Mouse (Mus musculus) CH12.LX (cell line): ENCODE results near the gene Cnot2. TPM values are rescaled to one million over a fixed set of nuclear protein-coding genes. Genes with fewer than 3 reads are reported as not detected.
"Not testable (repeated sequence)": the region's sequence is repeated elsewhere in the genome, so short reads cannot be mapped to it uniquely, and the experiment has no call there.

Experiments used
- DNase-seq: peaks from one replicate; pipeline ENCODE4 v3.0.0-alpha.2; 2013; ENCODE audit errors: extremely low read depth
- H3K27ac ChIP-seq: 2 replicates; pipeline ENCODE4 v1.5.1; 2012; ENCODE audit warnings: low read depth, mild to moderate bottlenecking, control low read depth, moderate library complexity; ENCODE audit not compliant: insufficient read depth
- H3K27me3 ChIP-seq: replicated peaks from 2 replicates; pipeline ENCODE3; 2012; ENCODE audit warnings: inconsistent platforms
- H3K36me3 ChIP-seq, 2 experiments: replicated peaks in 1 of 2; 2 replicates each; pipeline versions ENCODE3 to v1.6.1; 2012; ENCODE audit warnings: inconsistent platforms in 1 of 2, low read length in 1 of 2, mild to moderate bottlenecking in 1 of 2, mixed read lengths in 1 of 2, moderate library complexity in 1 of 2; ENCODE audit not compliant: control insufficient read depth in 1 of 2, insufficient read depth in 1 of 2
- H3K4me1 ChIP-seq, 2 experiments: 2 replicates each; pipeline ENCODE4 v1.6.1; 2012; ENCODE audit warnings: inconsistent platforms in 1 of 2, moderate library complexity in 1 of 2; ENCODE audit not compliant: insufficient read depth in 2 of 2, control insufficient read depth in 1 of 2
- H3K4me2 ChIP-seq: 2 replicates; pipeline ENCODE4 v1.6.1; 2012; ENCODE audit warnings: low read depth, mild to moderate bottlenecking, control low read depth; ENCODE audit not compliant: poor library complexity, insufficient read depth, severe bottlenecking
- H3K4me3 ChIP-seq, 3 experiments: fragments of 150-350 bp in 1 of 3; sonication (generic) in 1 of 3; replicated peaks in 1 of 3; 2 replicates each; pipeline versions ENCODE3 to v1.5.1; 2011 to 2012; ENCODE audit warnings: low read depth in 2 of 3, low read length in 2 of 3, mild to moderate bottlenecking in 2 of 3, moderate library complexity in 2 of 3, control low read depth in 1 of 3, improper control_type of control experiment in 1 of 3, inconsistent platforms in 1 of 3, mixed read lengths in 1 of 3; ENCODE audit not compliant: poor library complexity in 1 of 3
- H3K79me2 ChIP-seq: replicated peaks from 2 replicates; pipeline ENCODE4 v1.6.1; 2012; ENCODE audit warnings: mild to moderate bottlenecking, moderate library complexity; ENCODE audit not compliant: control insufficient read depth, poor library complexity, insufficient read depth, severe bottlenecking; ENCODE audit errors: extremely low read depth
- H3K9ac ChIP-seq: 2 replicates; pipeline ENCODE4 v1.6.1; 2012; ENCODE audit warnings: low read depth, mild to moderate bottlenecking, control low read depth, moderate library complexity; ENCODE audit not compliant: insufficient read depth
- H3K9me3 ChIP-seq: replicated peaks from 2 replicates; pipeline ENCODE3; 2012; ENCODE audit warnings: low read length, inconsistent platforms, mixed read lengths
- CHD2 ChIP-seq: IDR thresholded peaks from 2 replicates; pipeline ENCODE4 v1.6.1; 2011; ENCODE audit warnings: low read length, improper control_type of control experiment
- CTCF ChIP-seq, 2 experiments: IDR thresholded peaks in 1 of 2; conservative IDR thresholded peaks in 1 of 2; 2 replicates each; pipeline ENCODE4 v1.5.1; 2011 to 2012; ENCODE audit warnings: low read depth in 2 of 2, low read length in 2 of 2, improper control_type of control experiment in 1 of 2, inconsistent platforms in 1 of 2, mild to moderate bottlenecking in 1 of 2, moderate library complexity in 1 of 2
- E2F4 ChIP-seq: IDR thresholded peaks from 2 replicates; pipeline ENCODE4 v1.6.1; 2011; ENCODE audit warnings: low read depth, low read length, improper control_type of control experiment; ENCODE audit not compliant: insufficient replicate concordance
- EP300 ChIP-seq: IDR thresholded peaks from 2 replicates; pipeline ENCODE4 v1.6.1; 2011; ENCODE audit warnings: low read length, improper control_type of control experiment
- GABPA ChIP-seq: IDR thresholded peaks from 2 replicates; pipeline ENCODE4 v1.6.1; 2012; ENCODE audit warnings: low read depth, low read length, improper control_type of control experiment, inconsistent platforms; ENCODE audit not compliant: insufficient replicate concordance
- HCFC1 ChIP-seq: IDR thresholded peaks from 2 replicates; pipeline ENCODE4 v1.6.1; 2012; ENCODE audit warnings: low read depth, mild to moderate bottlenecking, inconsistent platforms, low read length, improper control_type of control experiment
- IRF4 ChIP-seq: IDR thresholded peaks from 2 replicates; pipeline ENCODE4 v1.6.1; 2014; ENCODE audit warnings: low read depth, mild to moderate bottlenecking, inconsistent platforms, low read length, improper control_type of control experiment
- JUN ChIP-seq: IDR thresholded peaks from 2 replicates; pipeline ENCODE4 v1.6.1; 2011; ENCODE audit warnings: low read depth, mild to moderate bottlenecking, low read length, improper control_type of control experiment, moderate library complexity; ENCODE audit not compliant: insufficient read depth
- JUND ChIP-seq: conservative IDR thresholded peaks from 2 replicates; pipeline ENCODE4 v1.6.1; 2011; ENCODE audit warnings: low read depth, low read length, improper control_type of control experiment
- KAT2A ChIP-seq: IDR thresholded peaks from 2 replicates; pipeline ENCODE4 v1.6.1; 2012; ENCODE audit warnings: low read length, improper control_type of control experiment, inconsistent platforms; ENCODE audit not compliant: insufficient replicate concordance
- MAZ ChIP-seq: IDR thresholded peaks from 2 replicates; pipeline ENCODE4 v1.6.1; 2012; ENCODE audit warnings: low read depth, mild to moderate bottlenecking, inconsistent platforms, low read length, improper control_type of control experiment, moderate library complexity
- MEF2A ChIP-seq: IDR thresholded peaks from 2 replicates; pipeline ENCODE4 v1.6.1; 2014; ENCODE audit warnings: low read depth, mild to moderate bottlenecking, inconsistent platforms, low read length, improper control_type of control experiment, borderline replicate concordance
- MXI1 ChIP-seq: IDR thresholded peaks from 2 replicates; pipeline ENCODE4 v1.6.1; 2011; ENCODE audit warnings: mild to moderate bottlenecking, low read depth, low read length, improper control_type of control experiment
- MYC ChIP-seq: IDR thresholded peaks from 2 replicates; pipeline ENCODE4 v1.6.1; 2011; ENCODE audit warnings: low read depth, mild to moderate bottlenecking, improper control_type of control experiment, low read length
- NELFE ChIP-seq: IDR thresholded peaks from 2 replicates; pipeline ENCODE4 v1.6.1; 2011; ENCODE audit warnings: low read depth, low read length, improper control_type of control experiment
- NRF1 ChIP-seq: IDR thresholded peaks from 2 replicates; pipeline ENCODE4 v1.6.1; 2014; ENCODE audit warnings: low read depth, mild to moderate bottlenecking, inconsistent platforms, low read length, improper control_type of control experiment, moderate library complexity
- POLR2AphosphoS2 ChIP-seq: IDR thresholded peaks from 2 replicates; pipeline ENCODE4 v1.6.1; 2011; ENCODE audit warnings: low read depth, low read length, improper control_type of control experiment
- RAD21 ChIP-seq: IDR thresholded peaks from 2 replicates; pipeline ENCODE4 v1.6.1; 2011; ENCODE audit warnings: low read depth, mild to moderate bottlenecking, low read length, improper control_type of control experiment, moderate library complexity
- RCOR1 ChIP-seq: conservative IDR thresholded peaks from 2 replicates; pipeline ENCODE4 v1.6.1; 2012; ENCODE audit warnings: low read depth, mild to moderate bottlenecking, inconsistent platforms, low read length, improper control_type of control experiment
- SIN3A ChIP-seq: IDR thresholded peaks from 2 replicates; pipeline ENCODE4 v1.6.1; 2012; ENCODE audit warnings: low read length, improper control_type of control experiment, inconsistent platforms
- SMC3 ChIP-seq: IDR thresholded peaks from 2 replicates; pipeline ENCODE4 v1.6.1; 2011; ENCODE audit warnings: low read depth, low read length, improper control_type of control experiment
- TCF12 ChIP-seq: IDR thresholded peaks from 2 replicates; pipeline ENCODE4 v1.6.1; 2014; ENCODE audit warnings: low read depth, mild to moderate bottlenecking, inconsistent platforms, low read length, improper control_type of control experiment
- UBTF ChIP-seq: IDR thresholded peaks from 2 replicates; pipeline ENCODE4 v1.6.1; 2012; ENCODE audit warnings: low read depth, mild to moderate bottlenecking, inconsistent platforms, low read length, improper control_type of control experiment, moderate library complexity
- USF1 ChIP-seq: IDR thresholded peaks from 2 replicates; pipeline ENCODE4 v1.6.1; 2014; ENCODE audit warnings: low read depth, mild to moderate bottlenecking, inconsistent platforms, low read length, improper control_type of control experiment
- USF2 ChIP-seq: conservative IDR thresholded peaks from 2 replicates; pipeline ENCODE4 v1.6.1; 2011; ENCODE audit warnings: low read depth, low read length, improper control_type of control experiment
- ZMIZ1 ChIP-seq: IDR thresholded peaks from 2 replicates; pipeline ENCODE4 v1.6.1; 2012; ENCODE audit warnings: low read depth, mild to moderate bottlenecking, inconsistent platforms, low read length, improper control_type of control experiment
- dilution Hi-C: fragments of 300-500 bp; cut with MboI; formaldehyde crosslinking; loops from 2 replicates; pipeline ENCODE4 v1.14.3; 2020; ENCODE audit warnings: low sequenced_read_pairs; ENCODE audit not compliant: extremely low pct_unique_long_range_greater_than_20kb, extremely low pct_ligation_motif_present
- in situ Hi-C: fragments of 300-500 bp; cut with MboI; formaldehyde crosslinking; loops from 3 replicates; pipeline ENCODE4 v1.14.3; 2019; ENCODE audit warnings: low sequenced_read_pairs, low pct_ligation_motif_present, low pct_unique_long_range_greater_than_20kb, mixed read lengths
- polyA plus RNA-seq: library from polyadenylated mRNA; unstranded; fragments of >175 nt; gene quantifications from 2 replicates; pipeline ENCODE4 v1.2.1, GENCODE M21; 2012; ENCODE audit warnings: low read depth; ENCODE audit not compliant: insufficient read length
- total RNA-seq, 2 experiments: library from RNA; depleted of rRNA; stranded (reverse); fragments of 300-350 nt in 1 of 2; fragments of >200 nt in 1 of 2; gene quantifications; 2 replicates each; pipeline ENCODE4 v1.2.3; 2012 to 2014

Cnot2 gene
- total and polyA plus RNA-seq, 3 experiments, result 69.5 to 150 (median 97.0) TPM

DNA sequence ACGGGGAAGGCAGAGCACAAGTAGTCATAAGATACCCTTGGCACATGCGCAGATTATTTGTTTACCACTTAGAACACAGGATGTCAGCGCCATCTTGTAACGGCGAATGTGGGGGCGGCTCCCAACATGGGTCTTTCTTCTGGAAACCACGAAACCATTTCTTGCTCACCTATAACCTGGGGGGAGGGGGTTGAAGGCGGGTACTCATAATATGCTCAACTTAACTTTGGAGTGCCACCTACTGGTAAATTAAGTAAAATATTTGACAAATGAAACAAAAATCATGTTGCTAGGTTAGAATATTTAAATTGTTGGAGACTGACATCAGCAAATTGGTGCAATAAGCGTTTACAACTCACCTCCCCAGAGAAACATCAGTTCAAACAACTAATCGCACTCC is 31.9 kb upstream of the Cnot2 start:
- H3K79me2 ChIP-seq, H3K27ac ChIP-seq, H3K9me3 ChIP-seq, dilution Hi-C loops, H3K27me3 ChIP-seq: not testable (repeated sequence)
- Histone ChIP-seq H3K4me1 (peaks cover 2 to 15% of the 10 kb centered on the region in 2 experiments; a peak in 3 of 4 replicates), H3K4me2 (peak overlapping the region; percentile 80; the same call in 1 of the 2 replicates)
- DNase-seq, result peak; percentile 99
- TF ChIP-seq MEF2A (0 out of 2 replicates have a peak, but pooled peaks have one; percentile 13), CHD2 (peak; percentile 77), TCF12 (0 out of 2 replicates have a peak, but pooled peaks have one; percentile 18), HCFC1 (peak; percentile 40; the same call in 1 of the 2 replicates), RAD21 (peak; percentile 76), MYC (peak; percentile 70; the same call in 1 of the 2 replicates), SMC3 (peak; percentile 70), SIN3A (peak; percentile 64; the same call in 1 of the 2 replicates), NRF1 (0 out of 2 replicates have a peak, but pooled peaks have one; percentile 29), CTCF (conservative IDR thresholded peaks at IDR 0.05 in 1 of 2, IDR thresholded peaks at IDR 0.05 in 1 of 2; ENCODE audit: low read depth in 2 of 2, low read length in 2 of 2) (peak in 1 of 2 experiments; percentile 70; a peak in 2 of 4 replicates), E2F4 (peak; percentile 86; the same call in 1 of the 2 replicates), IRF4 (peak; percentile 56), MAZ (peak; percentile 64)
- TF ChIP-seq, all 38 proteins: peak for 13; not testable (repeated sequence) for 25
- peak overlapping the region in 2 of 3 experiments; percentile 28 to 44 for H3K4me3 ChIP-seq
- not testable (repeated sequence) for H3K36me3 ChIP-seq
- in situ Hi-C loops, result loop anchor here (25.0 kb wide), 2 partner anchors 224 to 276 kb away; no protein-coding TSS in a partner anchor
- peak overlapping the region; percentile 32; the same call in 1 of the 2 replicates for H3K9ac ChIP-seq

GRCm38 (mm10) chr10:116604905-116605162 is 23.5 kb upstream of the Cnot2 start:
- no peaks in the 10 kb centered on the region for H3K27me3 ChIP-seq
- H3K9ac ChIP-seq, result no peak overlapping the region
- TF ChIP-seq UBTF (no peak), MEF2A (no peak), E2F4 (no peak), POLR2AphosphoS2 (peak; percentile 70), USF1 (no peak), SMC3 (no peak; the same call in 1 of the 2 replicates), CHD2 (peak; percentile 50; the same call in 1 of the 2 replicates), HCFC1 (no peak), RCOR1 (0 out of 2 replicates have a peak, but pooled peaks have one; percentile 11), GABPA (no peak), ZMIZ1 (peak; percentile 26), RAD21 (no peak), JUND (0 out of 2 replicates have a peak, but pooled peaks have one; percentile 7), KAT2A (no peak), SIN3A (peak; percentile 30; the same call in 1 of the 2 replicates), USF2 (no peak), MAZ (no peak), NELFE (peak; percentile 12; the same call in 1 of the 2 replicates), MXI1 (peak; percentile 24; the same call in 1 of the 2 replicates), CTCF (conservative IDR thresholded peaks at IDR 0.05 in 1 of 2, IDR thresholded peaks at IDR 0.05 in 1 of 2; ENCODE audit: low read depth in 2 of 2, low read length in 2 of 2) (no peak), JUN (no peak), EP300 (no peak)
- H3K4me2 ChIP-seq, result no peak overlapping the region
- dilution Hi-C loops (no loop called here), in situ Hi-C loops (loop anchor here (25.0 kb wide), 2 partner anchors 232 to 268 kb away; no protein-coding TSS in a partner anchor)
- peaks cover 0 to 8% of the 10 kb centered on the region in 2 experiments; a peak in 1 of 4 replicates for H3K4me1 ChIP-seq
- no peak overlapping the region for H3K4me3 ChIP-seq
- H3K79me2 ChIP-seq, result no peaks in the 10 kb centered on the region
- H3K9me3 ChIP-seq, result no peaks in the 10 kb centered on the region
- no peak overlapping the region for H3K27ac ChIP-seq
- peak; percentile 43 for DNase-seq
- peaks cover 12 to 21% of the 10 kb centered on the region in 2 experiments for H3K36me3 ChIP-seq
